Mouse (Mus musculus) testis, adult 2 months (tissue): Measurements from ENCODE around the gene Klf7. TPM values are rescaled to one million over a fixed set of nuclear protein-coding genes. Genes with fewer than 3 reads are reported as not detected.

Experiments
- H3K27ac ChIP-seq: fragments of 200-500 bp; 2 replicates; pipeline ENCODE4 v1.5.1; 2012; ENCODE audit warnings: low read depth, low read length; ENCODE audit not compliant: control insufficient read depth, insufficient read depth
- H3K27me3 ChIP-seq: fragments of 200-500 bp; 2 replicates; pipeline ENCODE4 v1.6.1; 2012; ENCODE audit warnings: mild to moderate bottlenecking, low read length, moderate library complexity; ENCODE audit not compliant: control insufficient read depth, insufficient read depth
- H3K36me3 ChIP-seq: fragments of 200-500 bp; 2 replicates; pipeline ENCODE4 v1.6.1; 2012; ENCODE audit warnings: mild to moderate bottlenecking, low read length; ENCODE audit not compliant: control insufficient read depth, insufficient read depth
- H3K4me1 ChIP-seq: fragments of 200-500 bp; 2 replicates; pipeline ENCODE4 v1.6.1; 2012; ENCODE audit warnings: low read length; ENCODE audit not compliant: control insufficient read depth, insufficient read depth
- H3K4me3 ChIP-seq: fragments of 200-500 bp; 2 replicates; pipeline ENCODE4 v1.5.1; 2012; ENCODE audit warnings: low read depth, mild to moderate bottlenecking, low read length, moderate library complexity, mixed read lengths; ENCODE audit not compliant: control insufficient read depth
- CTCF ChIP-seq: fragments of 200-500 bp; IDR thresholded peaks from 2 replicates; pipeline ENCODE4 v1.5.1; 2012; ENCODE audit warnings: low read depth, mild to moderate bottlenecking, inconsistent platforms, low read length, moderate library complexity; ENCODE audit not compliant: control insufficient read depth, insufficient read depth, insufficient replicate concordance
- POLR2A ChIP-seq: fragments of 200-500 bp; IDR thresholded peaks from 2 replicates; pipeline ENCODE4 v1.6.1; 2012; ENCODE audit warnings: low read depth, mild to moderate bottlenecking, inconsistent platforms, low read length, moderate library complexity; ENCODE audit not compliant: control insufficient read depth
- polyA plus RNA-seq: library from polyadenylated mRNA; depleted of rRNA; stranded (reverse); fragments of >200 nt; gene quantifications from 2 replicates; pipeline ENCODE4 v1.2.3, GENCODE M21; 2012

The Klf7 gene
- polyA plus RNA-seq, 1 experiment, result 2.5 TPM

DNA sequence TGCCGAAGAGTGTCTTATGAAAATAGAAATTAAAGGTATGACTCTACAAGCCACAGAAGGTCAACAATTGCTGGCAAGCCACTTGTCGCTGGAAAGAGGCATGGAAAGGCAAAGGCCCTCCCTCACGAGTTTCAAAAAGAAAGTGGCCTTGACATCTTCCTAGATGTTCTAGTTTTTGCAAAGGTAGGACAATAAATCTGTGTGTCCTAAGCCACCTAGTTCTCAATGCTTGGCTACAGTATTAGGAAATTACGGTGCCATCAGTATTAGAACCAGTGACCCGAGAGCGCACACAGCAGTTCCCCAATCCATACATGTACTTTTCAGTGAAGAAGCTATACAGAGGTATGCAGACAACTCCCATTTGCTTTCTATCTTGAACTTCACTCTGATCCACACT is 131.7 kb downstream of the Klf7 start:
- no peaks in the 10 kb centered on the region for H3K36me3 ChIP-seq
- no peak overlapping the region for H3K4me3 ChIP-seq
- no peaks in the 10 kb centered on the region for H3K27me3 ChIP-seq
- no peak for TF ChIP-seq CTCF
- TF ChIP-seq POLR2A, result no peak
- no peak overlapping the region for H3K27ac ChIP-seq
- H3K4me1 ChIP-seq, result peaks cover 9% of the 10 kb centered on the region

DNA sequence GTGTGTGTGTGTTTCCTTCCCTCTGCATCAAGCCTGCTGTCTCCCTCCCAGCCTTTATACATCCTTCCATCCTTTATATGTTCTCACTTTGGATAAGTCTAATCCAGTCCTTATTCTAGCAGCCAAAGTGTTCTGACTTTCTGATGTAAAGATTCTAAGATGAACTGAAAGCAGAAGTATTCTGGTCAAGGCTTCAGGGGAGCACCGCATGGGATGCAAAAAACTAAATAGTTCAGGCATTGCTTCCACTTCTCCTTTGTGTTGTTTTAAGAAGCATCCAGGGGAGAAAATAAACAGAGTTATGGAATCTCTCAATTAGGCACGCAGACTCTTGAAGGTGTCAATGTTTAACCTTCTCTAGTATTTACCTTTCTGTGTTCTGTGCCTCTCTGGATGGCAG is 141.3 kb downstream of the Klf7 start:
- no peaks in the 10 kb centered on the region for H3K36me3 ChIP-seq
- no peaks in the 10 kb centered on the region for H3K4me1 ChIP-seq
- no peaks in the 10 kb centered on the region for H3K27me3 ChIP-seq
- no peak overlapping the region for H3K27ac ChIP-seq
- TF ChIP-seq CTCF, result no peak
- TF ChIP-seq POLR2A, result no peak
- no peak overlapping the region for H3K4me3 ChIP-seq
